Comparison of ENCODE assay signal across 21 mouse cellular contexts in genomic region chr4:125516612-125517011, GRCm38 (mm10). TPM values are rescaled to one million over a fixed set of nuclear protein-coding genes. Genes with fewer than 3 reads are reported as not detected.
"Had no signal": no experiment of that assay in that cellular context is flagged by ENCODE, and none has a peak within 500 bp of the region (broad histone marks: within the 10 kb centered on the region; RNA-seq: fewer than 3 reads in every experiment).

No protein-coding gene starts in this region.

- H3K27ac ChIP-seq: kidney, postnatal 0 days; layer of hippocampus, adult 2 months; limb, embryonic 13.5 days; liver, embryonic 12.5 days; liver, embryonic 15.5 days; lung, embryonic 15.5 days; midbrain, embryonic 10.5 days; neural tube, embryonic 12.5 days; neural tube, embryonic 15.5 days; stomach, embryonic 15.5 days had no signal

- H3K9me3 ChIP-seq: limb, embryonic 13.5 days; liver, embryonic 12.5 days; liver, embryonic 15.5 days; lung, embryonic 15.5 days; megakaryocyte, embryonic 14.5 days; midbrain, embryonic 10.5 days; neural tube, embryonic 12.5 days; neural tube, embryonic 15.5 days; stomach, embryonic 15.5 days had no signal

- ATAC-seq: liver, embryonic 12.5 days had no signal

- H3K36me3 ChIP-seq: limb, embryonic 13.5 days; liver, embryonic 12.5 days; liver, embryonic 15.5 days; lung, embryonic 15.5 days; midbrain, embryonic 10.5 days; neural tube, embryonic 12.5 days; neural tube, embryonic 15.5 days; stomach, embryonic 15.5 days had no signal

- H3K4me1 ChIP-seq: liver, embryonic 12.5 days; liver, embryonic 15.5 days; lung, embryonic 15.5 days; megakaryocyte, embryonic 14.5 days; stomach, embryonic 15.5 days had no signal

- H3K27me3 ChIP-seq: liver, embryonic 12.5 days; liver, embryonic 15.5 days; lung, embryonic 15.5 days; neural tube, embryonic 12.5 days; stomach, embryonic 15.5 days had no signal

- DNase-seq: kidney, postnatal 25 days; layer of hippocampus, adult 9-11 months; liver; lung, adult 18-20 months; lung, postnatal 10 days; lung, postnatal 36 days; midbrain, embryonic 14.5 days; right cerebral cortex, postnatal 25 days; spleen, adult 18-20 months; thymus, postnatal 25 days had no signal

- H3K9ac ChIP-seq: limb, embryonic 13.5 days; liver, embryonic 12.5 days; liver, embryonic 15.5 days; lung, embryonic 15.5 days; neural tube, embryonic 12.5 days; neural tube, embryonic 15.5 days; stomach, embryonic 15.5 days had no signal

- H3K4me3 ChIP-seq: layer of hippocampus, adult 2 months; limb, embryonic 13.5 days; liver, embryonic 12.5 days; liver, embryonic 15.5 days; lung, embryonic 15.5 days; megakaryocyte, embryonic 14.5 days; midbrain, embryonic 10.5 days; neural tube, embryonic 12.5 days; neural tube, embryonic 15.5 days; stomach, embryonic 15.5 days had no signal

RNA-seq across cellular contexts. Expression of gene Grik3, which starts 26.1 kb away (rescaled TPM):
- polyA plus RNA-seq: liver, embryonic 12.5 days; liver, embryonic 15.5 days; lung, embryonic 15.5 days had no signal
